Mouse (Mus musculus) lung, adult 18-20 months (tissue): ENCODE data around the gene Pkhd1.
"Not testable (repeated sequence)": the region's sequence is repeated elsewhere in the genome, so short reads cannot be mapped to it uniquely, and the experiment has no call there.

Experiments used
- DNase-seq, 2 experiments: peaks; one replicate each; pipeline ENCODE4 v3.0.0; 2022; ENCODE audit warnings: mixed read lengths in 2 of 2

Pkhd1 gene

DNA sequence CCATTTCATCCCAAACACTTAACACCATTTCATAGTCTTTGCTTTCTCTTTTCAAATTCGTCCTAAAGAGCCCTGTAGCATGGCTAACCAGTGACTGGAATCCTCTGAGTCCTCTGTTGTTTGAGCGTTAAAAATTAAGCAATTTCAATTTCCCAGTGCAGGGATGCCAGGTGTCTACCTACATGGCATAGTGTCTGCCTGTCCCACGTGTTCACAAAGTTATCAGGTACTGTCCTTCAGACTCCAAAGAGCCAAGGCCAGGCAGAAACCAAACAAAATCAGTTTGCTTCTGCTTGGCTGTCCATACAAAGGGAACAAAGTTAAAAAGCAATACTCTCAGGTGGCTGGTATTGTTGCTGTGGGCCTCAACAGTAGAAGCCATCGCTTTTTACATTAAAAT, 136.0 kb downstream of the Pkhd1 start:
- DNase-seq, result no peak

DNA sequence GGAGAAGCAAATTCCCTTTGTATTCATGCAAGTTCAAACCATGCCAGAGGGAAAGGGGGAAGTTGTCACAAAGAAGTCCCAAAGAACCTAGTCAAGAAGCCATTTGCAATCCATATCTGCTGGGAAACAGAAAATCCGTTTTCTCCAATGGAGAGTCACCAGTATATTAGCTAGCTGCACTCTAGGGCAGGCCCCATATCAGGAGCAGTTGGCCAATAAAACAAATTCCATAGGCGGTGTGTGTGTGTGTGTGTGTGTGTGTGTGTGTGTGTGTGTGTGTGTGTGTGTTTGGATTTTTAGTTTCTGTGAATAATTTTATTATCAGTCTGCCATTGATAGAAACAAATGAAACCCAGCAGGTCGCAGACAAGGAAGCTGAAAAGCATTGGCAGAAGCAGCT, 139.2 kb downstream of the Pkhd1 start:
- no peak for DNase-seq

DNA sequence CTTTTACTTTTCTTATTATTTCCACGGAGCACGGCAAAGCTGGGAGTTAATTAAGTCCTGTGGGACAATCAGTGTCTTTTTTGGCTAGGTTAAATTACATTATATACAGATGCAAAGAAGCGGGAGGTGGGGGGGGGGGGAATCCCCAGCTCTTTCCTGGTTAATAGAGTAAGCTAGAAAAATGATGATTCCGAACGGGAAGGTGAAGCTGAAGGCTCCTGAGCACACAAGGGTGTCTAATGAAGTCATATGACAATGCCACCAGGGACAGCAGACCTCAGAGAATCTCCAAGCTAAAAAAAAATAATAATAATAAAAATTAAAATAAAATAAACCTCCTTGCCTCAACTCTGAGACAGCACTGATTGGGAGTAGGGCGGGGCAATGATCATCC, 139.6 kb downstream of the Pkhd1 start:
- DNase-seq, result no peak

DNA sequence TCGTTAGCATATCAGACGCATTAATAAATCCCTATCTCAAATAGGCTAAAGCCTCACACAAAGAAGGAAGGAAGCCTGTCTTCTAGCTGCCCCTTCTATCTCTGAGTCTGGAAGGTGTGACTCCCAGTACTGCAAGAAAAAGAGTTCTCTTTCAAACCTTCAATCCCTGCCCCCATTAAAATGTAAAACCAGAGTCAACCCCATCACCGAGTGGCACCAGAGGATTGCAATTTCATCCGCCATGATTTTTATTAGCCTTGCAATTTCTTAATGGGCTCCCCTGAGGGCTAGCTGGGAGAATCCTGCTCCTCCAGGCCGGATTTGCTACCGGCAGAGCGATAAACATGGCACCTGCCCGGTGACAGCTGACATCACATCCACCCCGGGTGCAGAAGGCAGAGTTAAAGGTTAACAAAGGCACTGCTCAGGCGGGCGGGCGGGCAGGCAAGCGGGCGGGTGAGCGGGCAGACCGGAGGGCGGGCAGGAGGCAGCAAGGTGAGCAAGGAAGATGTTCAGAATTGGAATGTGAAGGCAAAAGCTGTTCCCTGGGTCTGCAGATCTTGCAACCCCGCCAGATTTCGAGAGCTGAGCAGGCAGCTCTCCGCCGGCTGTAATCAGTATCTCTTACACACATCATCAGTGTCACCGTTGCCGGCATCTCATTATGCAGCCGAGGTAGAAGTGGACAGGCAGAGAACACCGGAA, 140.2 kb downstream of the Pkhd1 start:
- DNase-seq, result no peak

DNA sequence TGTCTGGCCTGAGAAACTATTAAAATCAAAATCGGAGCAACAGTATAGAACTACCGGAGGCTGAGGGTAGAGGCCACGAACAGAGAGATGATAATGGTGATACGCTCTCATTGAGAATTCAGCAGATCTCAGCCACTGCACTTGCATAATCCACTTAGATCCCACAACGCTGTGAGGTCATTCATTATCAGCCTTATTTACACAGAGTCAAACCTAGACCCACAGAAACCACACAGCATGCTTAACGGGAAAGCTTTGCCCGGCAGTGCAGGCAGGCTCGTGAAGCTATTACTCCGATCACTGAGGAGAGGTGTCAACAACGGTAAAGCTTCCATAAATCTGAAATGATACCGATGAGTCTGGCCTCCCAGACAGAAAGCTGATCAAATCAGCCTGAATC, 147.1 kb downstream of the Pkhd1 start:
- DNase-seq, result no peak

DNA sequence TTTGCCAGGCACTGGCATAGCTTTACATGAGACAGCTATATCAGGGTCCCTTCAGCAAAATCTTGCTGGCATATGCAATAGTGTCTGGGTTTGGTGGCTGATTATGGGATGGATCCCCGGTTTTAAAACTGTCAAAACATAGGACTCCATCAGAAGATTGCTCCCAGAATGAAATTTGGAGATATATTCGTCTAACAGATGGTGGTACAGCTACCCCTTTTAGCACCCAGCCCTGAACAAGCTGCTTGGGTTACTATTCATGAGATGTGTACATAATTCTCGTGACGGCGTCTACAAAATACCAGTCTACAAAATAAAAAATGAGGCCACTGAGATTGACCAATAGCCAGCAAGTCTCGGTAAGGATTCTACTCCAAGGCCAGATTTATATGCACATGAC, 147.5 kb downstream of the Pkhd1 start:
- DNase-seq, result no peak

DNA sequence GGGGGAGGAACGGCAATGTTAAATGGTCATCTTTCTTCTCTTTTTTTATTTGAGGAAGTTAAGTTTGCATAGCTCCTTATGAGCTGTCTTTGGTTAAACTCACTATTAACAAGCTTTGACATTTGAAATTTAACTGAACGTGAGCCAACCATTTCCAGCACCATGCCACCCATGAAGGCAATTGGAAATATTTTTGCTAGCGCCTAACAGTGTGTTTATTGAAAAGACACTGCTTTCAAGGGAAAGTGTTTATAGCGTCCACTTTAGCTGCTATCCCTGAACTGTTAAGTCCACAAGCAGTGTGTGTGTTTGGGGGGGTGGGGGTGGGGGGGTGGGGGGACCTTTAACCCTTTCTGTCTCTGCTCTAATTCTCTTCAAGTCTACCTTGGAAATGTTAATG, 151.4 kb downstream of the Pkhd1 start:
- no peak for DNase-seq

DNA sequence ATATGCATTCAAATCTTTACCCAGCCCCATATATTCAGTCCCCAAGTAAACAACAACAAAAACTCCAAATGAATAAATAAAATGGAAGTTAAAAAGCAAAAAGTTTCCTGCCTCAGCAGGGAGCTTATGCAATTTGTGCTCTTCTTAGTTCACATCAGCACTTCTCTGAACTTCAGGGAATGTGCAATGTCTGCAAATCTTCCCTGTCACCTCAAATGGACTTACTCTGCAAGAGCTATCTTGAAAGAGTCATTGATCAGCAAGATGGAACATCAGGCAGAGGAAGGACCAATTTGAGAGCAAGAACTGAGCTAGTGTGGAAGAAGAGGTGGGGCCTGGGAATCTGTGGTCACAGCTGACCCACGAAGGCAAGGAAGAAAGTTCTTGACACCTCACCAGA, 163.2 kb downstream of the Pkhd1 start:
- DNase-seq, result no peak

DNA sequence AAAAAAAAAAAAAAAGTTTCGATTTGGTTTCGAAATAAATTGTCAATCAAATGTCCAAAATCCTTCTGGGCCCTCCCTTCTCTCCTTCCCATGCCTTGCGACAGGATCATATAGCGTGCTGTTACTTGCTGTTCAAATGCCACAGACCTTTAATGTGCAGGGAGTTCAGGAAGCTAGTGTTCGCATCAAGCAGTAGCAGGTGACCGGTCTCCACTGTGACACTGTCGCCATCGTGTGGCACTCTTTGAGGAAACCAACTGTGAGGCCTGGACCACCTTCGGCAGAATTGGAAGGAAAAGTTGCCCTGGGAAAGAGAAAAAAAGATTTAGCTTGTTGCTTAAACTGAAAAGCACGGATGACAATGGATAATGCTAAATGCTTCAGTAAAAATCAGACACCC, 167.8 kb downstream of the Pkhd1 start:
- DNase-seq, result peak in 1 of 2 experiments; percentile 2

DNA sequence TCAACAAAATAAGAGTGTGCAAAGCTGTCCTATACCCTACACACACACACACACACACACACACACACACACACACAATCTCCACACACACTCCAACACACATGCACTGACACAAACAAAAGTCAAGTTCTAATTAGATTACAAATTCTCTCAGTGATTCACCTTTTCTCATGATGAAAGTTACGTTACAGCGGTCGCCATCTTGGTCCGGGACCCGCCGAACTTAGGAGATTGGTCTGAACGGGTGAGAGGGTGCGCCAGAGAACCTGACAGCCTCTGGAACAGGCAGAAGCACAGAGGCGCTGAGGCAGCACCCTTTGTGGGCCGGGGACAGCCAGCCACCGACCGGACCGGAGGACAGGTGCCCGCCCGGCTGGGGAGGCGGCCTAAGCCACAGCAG, 185.8 kb downstream of the Pkhd1 start:
- not testable (repeated sequence) for DNase-seq

DNA sequence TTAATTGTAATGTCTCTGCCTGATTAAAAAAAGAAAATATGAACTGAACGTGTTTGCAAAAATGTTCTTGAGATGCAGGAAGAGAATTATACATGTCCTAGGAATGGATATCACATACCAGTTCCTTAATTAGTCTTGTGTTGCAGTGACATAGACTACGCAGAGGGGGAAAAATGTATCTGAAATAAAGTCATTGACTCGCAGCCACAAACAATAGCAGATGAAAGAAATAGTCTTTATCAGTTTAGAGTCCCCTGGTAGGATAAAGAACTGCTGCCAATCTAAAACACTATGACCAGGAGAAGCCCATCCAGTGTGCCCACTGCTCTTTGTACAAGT, 188.8 kb downstream of the Pkhd1 start:
- no peak for DNase-seq

DNA sequence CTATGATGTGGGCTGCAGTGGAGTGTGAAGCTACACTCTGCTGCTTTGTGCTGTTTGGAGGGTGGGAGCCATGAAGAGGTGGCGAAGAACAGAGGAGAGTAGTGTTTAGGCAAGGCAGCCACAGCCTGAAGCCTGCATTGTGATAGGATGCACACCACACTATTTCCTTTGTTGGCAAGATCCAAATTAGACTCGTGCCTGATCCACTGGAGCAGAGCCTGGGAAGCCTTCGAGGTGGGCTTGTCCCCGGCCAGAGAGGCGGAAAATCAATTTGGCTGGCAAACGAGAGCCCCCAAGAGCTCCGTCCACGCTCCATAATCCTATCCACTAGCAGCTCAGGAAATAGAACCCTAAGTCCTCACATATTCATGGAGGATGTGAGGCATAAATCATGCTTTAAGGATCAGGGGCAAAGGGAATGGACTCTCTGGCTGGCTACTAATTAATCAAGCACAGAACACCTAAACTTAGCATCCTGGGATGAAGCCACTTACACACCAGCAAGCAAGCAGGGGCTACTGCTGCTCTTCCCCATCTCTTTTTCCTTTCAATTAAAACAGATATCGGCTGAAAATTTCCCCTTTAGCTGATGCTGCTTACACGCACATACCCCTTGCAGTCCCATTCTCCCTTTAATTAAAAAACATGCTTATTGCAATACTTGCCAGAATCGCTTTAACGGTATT, 189.4 kb downstream of the Pkhd1 start:
- DNase-seq, result no peak

DNA sequence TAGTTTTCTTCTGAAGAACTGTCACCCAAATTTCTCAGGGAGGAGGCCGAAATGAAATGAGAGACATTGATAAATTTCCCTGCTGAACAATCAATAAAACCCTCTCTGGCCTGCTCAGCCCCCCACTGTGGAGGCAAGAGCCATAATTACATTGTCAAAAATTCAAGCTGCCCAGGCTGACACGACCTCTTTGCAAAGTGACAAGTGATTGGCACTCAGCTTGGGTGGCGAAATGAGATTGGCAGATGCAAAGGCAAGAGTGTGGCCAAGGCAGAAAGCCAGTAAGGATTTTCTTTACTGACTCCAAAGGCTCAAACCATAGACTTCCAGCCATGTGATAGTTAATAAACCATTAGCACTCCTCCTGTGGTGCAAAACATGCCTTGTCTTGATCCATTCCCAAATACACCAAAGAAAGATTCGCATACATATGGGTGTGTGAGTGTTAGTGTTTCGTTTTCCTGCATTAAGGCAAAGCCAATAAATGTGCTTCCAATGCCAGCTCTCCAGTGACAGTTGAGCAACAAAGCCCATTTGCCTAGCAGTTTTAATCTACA, 208.4 kb downstream of the Pkhd1 start:
- no peak for DNase-seq

DNA sequence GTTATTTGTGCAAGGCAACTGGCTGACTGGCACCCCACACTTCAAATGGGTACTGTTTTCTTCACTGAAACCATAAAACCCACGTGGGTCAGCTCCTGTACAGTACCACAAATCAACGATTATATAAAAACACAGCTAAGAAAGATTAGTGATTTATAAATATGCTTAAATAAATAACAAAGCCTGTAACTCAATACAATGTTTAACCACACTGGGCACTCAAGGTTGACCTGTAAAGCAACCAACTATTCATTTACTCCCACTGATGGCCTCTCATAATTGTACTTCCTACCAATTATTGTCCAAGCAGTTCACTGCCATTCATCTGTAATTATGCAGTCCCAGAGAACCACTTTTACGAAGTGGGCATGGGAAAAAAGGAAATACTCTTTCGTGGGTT, 219.5 kb downstream of the Pkhd1 start:
- peak in 1 of 2 experiments; percentile 0 for DNase-seq

DNA sequence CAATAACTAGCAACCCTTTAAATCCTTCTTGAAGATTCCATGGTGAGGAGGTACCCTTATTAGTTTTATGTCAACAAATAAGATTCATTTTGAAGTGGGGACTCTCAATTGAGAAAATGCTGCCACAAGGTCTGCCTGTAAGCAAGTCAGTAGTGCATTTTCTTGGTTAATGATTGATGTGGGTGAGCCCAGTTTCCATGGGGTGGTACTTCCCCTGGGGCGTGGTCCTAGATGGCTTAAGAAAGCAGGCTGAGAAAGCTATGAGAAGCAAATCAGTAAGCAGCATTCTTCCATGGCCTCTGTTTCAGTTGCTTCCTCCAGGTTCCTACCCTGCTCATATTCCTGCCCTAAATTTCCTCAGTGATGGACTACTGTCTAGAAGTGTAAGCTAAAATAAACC, 253.4 kb downstream of the Pkhd1 start:
- no peak for DNase-seq

DNA sequence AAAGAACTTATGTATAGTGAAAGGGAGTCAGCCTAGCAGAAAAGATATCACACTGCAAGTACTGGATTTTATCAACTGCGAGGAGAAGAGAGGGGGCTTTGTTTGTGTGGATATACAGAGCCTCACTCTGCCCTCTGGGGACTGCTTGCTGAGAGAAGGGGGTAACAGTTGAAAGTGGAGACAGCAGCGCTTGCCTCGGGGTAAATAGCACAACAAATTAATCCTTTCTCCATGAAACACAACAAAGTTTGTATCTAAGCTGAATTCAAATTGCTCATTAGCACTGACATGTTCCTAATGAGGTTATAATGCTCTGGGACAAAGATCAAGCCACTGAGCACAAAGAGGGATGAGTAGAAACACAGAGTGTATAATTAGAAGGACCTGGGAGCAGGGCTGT, 273.2 kb downstream of the Pkhd1 start:
- no peak for DNase-seq

DNA sequence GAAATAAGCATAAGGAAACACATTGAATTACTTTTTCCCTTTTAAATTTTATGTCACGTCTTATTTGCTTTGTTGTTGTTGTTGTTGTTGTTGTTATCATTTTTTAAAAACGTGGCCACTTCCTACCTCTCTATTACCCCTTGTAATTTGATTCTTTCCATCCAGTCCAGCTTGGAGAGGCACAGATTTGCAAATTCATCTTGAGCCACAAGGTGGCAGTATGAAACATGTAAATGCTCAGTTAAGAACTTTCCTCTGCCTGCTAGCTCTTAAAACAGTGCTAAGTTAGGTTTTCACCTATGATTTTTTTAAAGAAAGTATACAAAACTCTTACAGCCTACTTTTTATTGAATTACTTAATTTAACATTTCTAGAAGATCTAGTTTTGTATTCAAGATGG, 306.4 kb downstream of the Pkhd1 start:
- DNase-seq, result peak; percentile 5 to 31

DNA sequence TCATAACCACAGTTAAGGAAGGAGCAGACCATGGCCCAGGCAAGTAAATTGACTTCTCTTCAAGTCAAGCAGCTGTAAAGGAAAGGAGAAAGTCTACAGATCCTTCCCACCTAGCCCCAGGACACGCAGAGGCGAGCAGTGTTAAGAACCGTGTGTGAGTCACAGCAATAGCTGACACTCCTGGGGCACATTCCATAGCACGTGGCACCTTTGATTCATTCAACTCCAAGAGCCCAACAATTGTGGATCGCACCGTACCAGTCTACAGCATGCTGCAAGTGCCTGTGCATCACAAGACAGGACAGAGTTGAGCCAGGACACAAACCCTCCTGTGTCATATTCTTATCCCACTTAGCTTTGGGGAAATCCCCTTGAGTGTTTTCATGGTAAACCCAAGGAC, 306.9 kb downstream of the Pkhd1 start:
- no peak for DNase-seq

DNA sequence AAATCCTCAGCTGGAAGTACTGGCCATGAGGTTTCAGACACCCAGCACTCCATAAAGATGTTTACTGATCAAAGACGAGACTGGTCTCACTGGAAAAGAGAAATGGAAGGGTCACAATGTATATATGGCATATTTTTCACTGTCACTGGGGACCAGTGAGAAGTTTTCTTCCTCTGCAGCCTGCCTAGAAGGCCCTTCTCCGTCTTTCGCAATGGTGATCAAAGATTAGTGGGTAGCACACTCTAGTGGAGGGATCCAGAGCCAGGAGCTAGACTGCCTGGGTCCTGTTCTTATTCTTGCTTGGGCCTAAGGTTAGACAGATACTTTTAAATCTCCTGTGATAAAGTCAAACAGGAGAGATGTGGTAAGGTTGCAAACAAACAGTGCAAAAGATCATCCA, 311.7 kb downstream of the Pkhd1 start:
- no peak for DNase-seq

DNA sequence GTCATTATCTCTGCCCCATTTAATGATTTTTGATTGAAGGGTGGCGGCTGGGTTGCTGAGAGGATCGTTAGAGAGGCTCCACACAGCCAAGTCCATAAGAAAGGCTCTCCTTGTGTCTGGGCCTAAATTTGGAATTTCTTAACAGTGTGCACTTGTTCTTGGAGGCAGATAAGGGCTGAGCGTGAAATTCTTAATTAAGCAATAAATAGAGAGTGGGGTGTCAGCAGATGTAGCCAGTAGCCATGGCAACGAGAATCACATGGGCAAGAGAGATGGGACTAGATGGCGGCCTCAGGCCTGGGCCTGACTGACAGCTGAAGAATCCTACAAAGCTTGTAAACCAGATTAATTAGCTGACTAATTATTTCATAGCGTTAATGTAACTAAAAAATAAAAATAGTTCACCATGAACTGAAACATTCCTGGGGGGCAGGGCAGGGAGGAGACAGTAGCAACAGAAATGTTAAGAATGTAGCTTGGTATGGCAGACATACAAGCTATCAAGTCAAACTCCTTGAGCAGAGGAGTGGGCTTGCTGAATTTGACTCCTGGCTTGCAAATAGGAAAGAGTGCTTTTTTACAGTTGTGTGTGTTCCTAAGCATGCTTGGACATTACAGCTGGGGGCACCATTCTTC, 314.8 kb downstream of the Pkhd1 start:
- DNase-seq, result no peak

DNA sequence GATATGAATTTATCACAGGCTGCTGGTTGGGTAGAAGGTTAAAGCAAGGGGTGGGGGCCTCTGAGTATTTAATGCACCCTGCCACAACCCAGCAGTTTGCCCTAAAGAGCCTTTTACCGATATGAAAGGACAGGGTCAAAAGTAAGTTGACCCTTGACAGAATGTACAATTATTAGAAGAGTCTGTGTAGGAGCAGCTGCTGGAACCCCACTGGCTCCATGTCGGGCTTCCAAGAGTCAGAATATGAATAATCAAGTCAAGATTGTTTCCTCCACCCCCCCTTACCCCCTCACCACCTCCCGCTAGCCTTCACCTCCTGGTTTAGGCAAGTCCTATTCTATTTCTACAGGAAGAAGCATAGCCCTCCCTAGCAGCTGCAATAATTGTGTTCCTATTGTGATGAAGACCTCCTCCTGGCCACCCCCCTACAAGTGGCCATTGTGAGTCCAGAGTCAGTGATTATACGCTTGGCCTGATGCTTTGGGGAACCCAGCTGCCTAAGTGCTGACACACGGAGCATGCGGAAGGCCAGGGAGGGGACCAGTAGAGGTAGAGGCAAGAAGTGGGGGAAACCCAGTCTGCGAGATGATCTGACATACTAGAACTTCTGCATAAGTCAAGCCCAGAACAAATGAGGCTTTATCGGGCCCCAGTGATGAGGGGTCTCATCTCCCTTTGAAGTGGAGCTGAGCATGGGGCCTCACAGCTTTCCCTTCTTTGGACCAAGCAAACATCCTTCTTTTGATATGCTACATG, 315.5 kb downstream of the Pkhd1 start:
- no peak for DNase-seq

DNA sequence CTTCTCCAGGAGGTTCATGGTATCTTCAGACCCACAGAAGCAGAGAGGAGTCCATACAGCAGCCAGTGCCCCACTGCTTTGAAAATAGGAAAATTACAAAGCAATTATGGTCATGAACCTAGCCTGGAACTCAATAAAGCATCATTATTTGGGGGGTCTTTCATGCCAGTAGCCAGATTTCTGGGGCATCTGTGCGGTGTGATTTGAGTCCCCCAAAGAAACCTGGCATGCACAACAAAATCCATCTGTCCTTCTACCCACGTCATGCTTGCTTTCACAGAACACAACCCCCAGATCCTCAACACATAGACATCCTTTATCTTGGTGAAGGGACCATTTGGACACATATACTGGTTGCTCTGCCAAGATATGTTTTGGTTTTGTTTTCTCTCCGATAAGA, 316.2 kb downstream of the Pkhd1 start:
- DNase-seq, result no peak

DNA sequence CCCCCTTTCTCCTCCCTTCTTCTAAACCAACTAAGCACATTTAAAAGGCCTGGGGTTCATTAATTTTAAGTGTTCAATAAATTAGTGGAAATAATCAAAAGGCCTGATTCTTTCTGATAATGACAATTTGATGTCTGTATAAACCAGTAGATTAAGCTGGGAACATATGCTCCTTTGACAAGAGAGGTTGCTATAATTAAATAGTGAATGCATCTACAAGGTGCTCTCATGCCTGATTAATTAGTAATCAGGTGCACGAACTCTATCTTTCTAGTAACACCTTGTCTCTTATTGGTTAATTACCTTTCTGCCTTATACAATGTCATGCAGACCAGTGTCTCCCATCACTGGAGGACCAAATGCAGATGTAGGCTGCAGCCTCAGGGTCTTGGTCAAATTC, 329.2 kb downstream of the Pkhd1 start:
- DNase-seq, result no peak
